Mouse (Mus musculus) stomach, postnatal 0 days (tissue): ENCODE results near the gene Ddx19a. TPM values are rescaled to one million over a fixed set of nuclear protein-coding genes. Genes with fewer than 3 reads are reported as not detected.

Experiments used
- ATAC-seq: fragments of 200-750 bp; cut with Nextera tagmentation; 2 replicates; pipeline ENCODE4 v1.8.0; 2017; ENCODE audit not compliant: low FRiP score, low TSS enrichment
- DNase-seq: peaks from one replicate; pipeline ENCODE4 v3.0.0-alpha.2; 2016; ENCODE audit warnings: low spot score
- H3K27ac ChIP-seq: fragments of 300-500 bp; sonication (generic); replicated peaks from 2 replicates; pipeline ENCODE4 v1.5.1; 2014; ENCODE audit warnings: mild to moderate bottlenecking, control low read depth
- H3K27me3 ChIP-seq: fragments of 300-500 bp; sonication (generic); 2 replicates; pipeline ENCODE4 v1.6.1; 2014; ENCODE audit warnings: low read length; ENCODE audit not compliant: control insufficient read depth, insufficient read depth
- H3K36me3 ChIP-seq: fragments of 300-500 bp; sonication (generic); 2 replicates; pipeline ENCODE4 v1.6.1; 2014; ENCODE audit warnings: low read length, mixed read lengths; ENCODE audit not compliant: control insufficient read depth, insufficient read depth
- H3K4me1 ChIP-seq: fragments of 300-500 bp; sonication (generic); replicated peaks from 2 replicates; pipeline ENCODE4 v1.6.1; 2014; ENCODE audit warnings: antibody characterized with exemption; ENCODE audit not compliant: control insufficient read depth, insufficient read depth
- H3K4me2 ChIP-seq: fragments of 300-500 bp; sonication (generic); replicated peaks from 2 replicates; pipeline ENCODE4 v1.6.1; 2014; ENCODE audit warnings: low read depth, mild to moderate bottlenecking, control low read depth, moderate library complexity
- H3K4me3 ChIP-seq: fragments of 300-500 bp; sonication (generic); 2 replicates; pipeline ENCODE4 v1.5.1; 2014; ENCODE audit warnings: low read depth, low read length, control low read depth
- H3K9ac ChIP-seq: fragments of 300-500 bp; sonication (generic); 2 replicates; pipeline ENCODE4 v1.6.1; 2014; ENCODE audit warnings: mild to moderate bottlenecking, low read length, control low read depth, mixed read lengths
- H3K9me3 ChIP-seq: fragments of 300-500 bp; sonication (generic); 2 replicates; pipeline ENCODE4 v1.6.1; 2016; ENCODE audit warnings: low read length; ENCODE audit not compliant: control insufficient read depth
- CTCF ChIP-seq: IDR thresholded peaks from 2 replicates; pipeline ENCODE4 v1.5.1; 2016; ENCODE audit warnings: antibody characterized with exemption, low read depth, mild to moderate bottlenecking, moderate library complexity
- EP300 ChIP-seq: optimal IDR thresholded peaks from 2 replicates; pipeline ENCODE3; 2016; ENCODE audit warnings: antibody characterized with exemption
- WGBS: fragments of 180-500 bp; shearing (Covaris S2); extraction: QIAGEN DNeasy Blood & Tissue Kit; methylation state at CpG from one replicate; pipeline ENCODE4 v1.1.7; 2014; 5-methylcytosine and 5-hydroxymethylcytosine counted together
- polyA plus RNA-seq: library from polyadenylated mRNA; unstranded; fragments of >200 nt; fragmentation: Nextera tagmentation; extraction: Ambion mirVana; gene quantifications from 2 replicates; pipeline ENCODE4 v1.2.1, GENCODE M21; 2015

The Ddx19a gene
- polyA plus RNA-seq, 1 experiment from 2014 or later: 6.2 TPM

- H3K4me2 ChIP-seq: no peak overlapping the region
- H3K27ac ChIP-seq: no peak overlapping the region
- 59% methylated on average over 8 of the region's 8 CpGs for WGBS
- TF ChIP-seq EP300: no peak
- TF ChIP-seq CTCF: no peak
- ATAC-seq: no peak
- no peak for DNase-seq
- no peaks in the 10 kb centered on the region for H3K27me3 ChIP-seq
- peaks cover 4% of the 10 kb centered on the region; the same call in 1 of the 2 replicates for H3K36me3 ChIP-seq
- no peak overlapping the region for H3K4me3 ChIP-seq
- H3K4me1 ChIP-seq: no peaks in the 10 kb centered on the region
- no peak overlapping the region for H3K9ac ChIP-seq
- H3K9me3 ChIP-seq: no peaks in the 10 kb centered on the region
These were observed 42.8 kb downstream of the Ddx19a start for GRCm38 (mm10) chr8:110954776-110955175.

GRCm38 (mm10) chr8:110950065-110950484, 47.5 kb downstream of the Ddx19a start:
- H3K9me3 ChIP-seq: no peaks in the 10 kb centered on the region
- H3K4me2 ChIP-seq: no peak overlapping the region
- H3K9ac ChIP-seq: no peak overlapping the region
- TF ChIP-seq EP300 (no peak), CTCF (no peak)
- DNase-seq (no peak), ATAC-seq (0 out of 2 replicates have a peak, but pooled peaks have one; percentile 61)
- no peaks in the 10 kb centered on the region for H3K27me3 ChIP-seq
- no peaks in the 10 kb centered on the region for H3K4me1 ChIP-seq
- H3K4me3 ChIP-seq: no peak overlapping the region
- no peak overlapping the region for H3K27ac ChIP-seq
- H3K36me3 ChIP-seq: no peaks in the 10 kb centered on the region
- 75% methylated on average over 17 of the region's 17 CpGs for WGBS

DNA sequence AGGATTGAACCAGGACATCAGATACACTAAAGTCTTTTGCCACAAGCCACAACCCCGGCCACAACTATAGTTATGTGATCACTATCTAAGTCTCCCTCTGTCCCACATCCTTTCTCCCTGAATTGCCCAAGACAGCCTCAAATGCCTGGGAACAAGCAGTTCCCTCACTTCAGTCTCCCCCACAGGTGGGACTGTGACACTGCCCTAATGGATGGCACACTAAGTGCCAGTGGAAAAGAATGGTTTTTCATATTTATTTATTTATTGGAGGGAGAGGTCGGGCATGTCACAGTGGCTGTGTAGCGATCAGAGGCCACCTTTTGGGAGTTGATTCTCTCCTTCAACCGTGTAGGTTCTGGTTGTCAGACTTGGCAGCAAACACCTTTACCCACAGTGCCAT, 51.9 kb downstream of the Ddx19a start:
- 62% methylated on average over 4 of the region's 4 CpGs for WGBS
- H3K9me3 ChIP-seq: no peaks in the 10 kb centered on the region
- H3K4me2 ChIP-seq: no peak overlapping the region
- no peak overlapping the region for H3K9ac ChIP-seq
- ATAC-seq (no peak), DNase-seq (no peak)
- no peaks in the 10 kb centered on the region for H3K36me3 ChIP-seq
- TF ChIP-seq CTCF (no peak), EP300 (no peak)
- no peaks in the 10 kb centered on the region for H3K27me3 ChIP-seq
- 0 out of 2 replicates have a peak, but pooled peaks cover 2% of the 10 kb centered on the region for H3K4me1 ChIP-seq
- no peak overlapping the region for H3K4me3 ChIP-seq
- no peak overlapping the region for H3K27ac ChIP-seq

DNA sequence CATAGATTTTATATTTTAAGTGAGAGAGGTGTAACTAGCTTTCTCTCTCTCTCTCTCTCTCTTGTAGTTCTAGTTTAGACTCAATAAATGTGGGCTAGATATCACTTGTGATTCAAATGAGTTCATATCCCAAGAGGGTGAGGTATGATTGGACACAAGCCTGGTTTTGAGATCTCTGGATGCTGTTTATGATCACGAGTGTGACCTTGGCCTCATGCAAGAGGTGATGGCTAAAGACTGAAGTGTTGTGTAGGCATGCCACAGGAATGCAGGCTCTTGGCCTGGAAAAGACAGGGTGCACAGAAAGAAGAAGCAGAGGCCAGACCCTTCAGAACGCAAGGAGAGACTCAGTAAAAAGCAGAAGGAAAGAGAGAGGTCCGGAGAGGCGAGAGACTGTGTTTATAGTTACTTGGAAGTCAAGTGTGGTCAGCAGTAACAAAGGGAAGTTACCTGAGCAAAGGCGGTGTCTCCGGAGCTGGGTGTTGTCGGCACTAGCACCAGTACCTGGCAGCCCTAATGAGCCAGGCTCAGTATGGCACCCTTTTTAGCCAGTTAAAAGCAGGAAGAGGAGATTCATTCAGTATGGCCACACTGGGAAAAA, 53.2 kb downstream of the Ddx19a start:
- Histone ChIP-seq H3K9ac (no peak overlapping the region), H3K4me3 (no peak overlapping the region), H3K27me3 (no peaks in the 10 kb centered on the region), H3K36me3 (no peaks in the 10 kb centered on the region), H3K4me2 (no peak overlapping the region), H3K4me1 (0 out of 2 replicates have a peak, but pooled peaks cover 2% of the 10 kb centered on the region), H3K9me3 (no peaks in the 10 kb centered on the region), H3K27ac (no peak overlapping the region)
- ATAC-seq (no peak), DNase-seq (no peak)
- 75% methylated on average over 7 of the region's 7 CpGs for WGBS
- no peak for TF ChIP-seq CTCF
- TF ChIP-seq EP300: no peak

- 27% methylated on average over 10 of the region's 10 CpGs for WGBS
- Histone ChIP-seq H3K36me3 (no peaks in the 10 kb centered on the region), H3K4me1 (0 out of 2 replicates have a peak, but pooled peaks cover 2% of the 10 kb centered on the region), H3K27ac (peak overlapping the region; percentile 87), H3K4me2 (peak overlapping the region; percentile 20; the same call in 1 of the 2 replicates), H3K9ac (no peak overlapping the region), H3K27me3 (no peaks in the 10 kb centered on the region), H3K9me3 (no peaks in the 10 kb centered on the region), H3K4me3 (no peak overlapping the region)
- DNase-seq: peak; percentile 64
- ATAC-seq: peak; percentile 84
- TF ChIP-seq EP300 (no peak), CTCF (no peak)
These were observed 56.1 kb downstream of the Ddx19a start for GRCm38 (mm10) chr8:110941453-110941948.
